ENCODE assay signal across 16 mouse cellular contexts in the genomic region with DNA sequence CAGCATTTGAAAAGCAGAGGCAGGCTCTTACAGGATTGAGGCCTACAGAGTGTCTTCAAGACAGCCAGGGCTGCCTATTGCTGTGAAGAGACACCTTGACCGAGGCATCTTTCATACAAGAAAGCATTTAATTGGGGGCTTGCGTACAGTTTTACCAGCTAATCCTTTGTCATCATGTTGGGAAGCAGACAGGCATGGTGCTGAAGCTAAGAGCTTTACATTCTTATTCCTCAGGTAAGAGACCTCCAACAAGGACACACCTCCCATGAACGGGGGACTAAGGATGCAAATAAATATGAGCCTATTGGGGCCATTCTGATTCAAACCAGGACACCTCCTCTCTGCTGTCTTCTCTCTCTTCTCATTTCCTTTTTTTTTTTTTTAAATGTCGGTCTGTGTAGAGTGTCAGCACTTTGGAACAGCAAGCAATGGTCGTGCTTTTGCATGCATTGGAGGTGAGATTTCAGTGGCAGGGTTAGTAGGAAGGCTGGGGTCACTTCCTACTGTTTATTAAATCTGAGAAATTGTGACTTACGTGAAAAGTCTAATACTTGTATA.
"Had no signal": no experiment of that assay in that cellular context is flagged by ENCODE, and none has a peak within 500 bp of the region (broad histone marks: within the 10 kb centered on the region; RNA-seq: fewer than 3 reads in every experiment).

No protein-coding gene starts in this region.

- H3K27ac ChIP-seq: neural tube, embryonic 12.5 days; neural tube, embryonic 13.5 days; neural tube, embryonic 15.5 days; stomach, embryonic 15.5 days; stomach, postnatal 0 days had no signal

- H3K36me3 ChIP-seq: neural tube, embryonic 12.5 days; neural tube, embryonic 13.5 days; neural tube, embryonic 15.5 days; stomach, embryonic 15.5 days had no signal

- H3K4me2 ChIP-seq: neural tube, embryonic 12.5 days; neural tube, embryonic 13.5 days; neural tube, embryonic 15.5 days; stomach, embryonic 15.5 days had no signal

- H3K9me3 ChIP-seq: neural tube, embryonic 12.5 days; neural tube, embryonic 13.5 days; neural tube, embryonic 15.5 days; stomach, embryonic 15.5 days had no signal

- H3K4me3 ChIP-seq: neural tube, embryonic 12.5 days; neural tube, embryonic 13.5 days; neural tube, embryonic 15.5 days; stomach, embryonic 15.5 days had no signal

- DNase-seq: retina, postnatal 1 day; right cerebral cortex, postnatal 14 days; right cerebral cortex, postnatal 25 days; right cerebral cortex, postnatal 4 days; spleen, adult 18-20 months; thymus, adult 18-20 months; thymus, adult 2 months; thymus, postnatal 14 days; thymus, postnatal 25 days; thymus, postnatal 36 days; thymus, postnatal 4 days had no signal

- H3K9ac ChIP-seq: neural tube, embryonic 12.5 days; neural tube, embryonic 13.5 days; neural tube, embryonic 15.5 days; stomach, embryonic 15.5 days had no signal

- H3K27me3 ChIP-seq: neural tube, embryonic 12.5 days; neural tube, embryonic 13.5 days; neural tube, embryonic 15.5 days; stomach, embryonic 15.5 days had no signal

- H3K4me1 ChIP-seq: neural tube, embryonic 12.5 days; neural tube, embryonic 13.5 days; neural tube, embryonic 15.5 days; stomach, embryonic 15.5 days had no signal
